Mouse (Mus musculus) CH12.LX (cell line): ENCODE data around the gene Pttg1ip. TPM values are rescaled to one million over a fixed set of nuclear protein-coding genes. Genes with fewer than 3 reads are reported as not detected.

Source experiments
- DNase-seq: peaks from one replicate; pipeline ENCODE4 v3.0.0-alpha.2; 2013; ENCODE audit errors: extremely low read depth
- H3K27ac ChIP-seq: 2 replicates; pipeline ENCODE4 v1.5.1; 2012; ENCODE audit warnings: low read depth, mild to moderate bottlenecking, control low read depth, moderate library complexity; ENCODE audit not compliant: insufficient read depth
- H3K27me3 ChIP-seq: replicated peaks from 2 replicates; pipeline ENCODE3; 2012; ENCODE audit warnings: inconsistent platforms
- H3K36me3 ChIP-seq, 2 experiments: replicated peaks in 1 of 2; 2 replicates each; pipeline versions ENCODE3 to v1.6.1; 2012; ENCODE audit warnings: inconsistent platforms in 1 of 2, low read length in 1 of 2, mild to moderate bottlenecking in 1 of 2, mixed read lengths in 1 of 2, moderate library complexity in 1 of 2; ENCODE audit not compliant: control insufficient read depth in 1 of 2, insufficient read depth in 1 of 2
- H3K4me1 ChIP-seq, 2 experiments: 2 replicates each; pipeline ENCODE4 v1.6.1; 2012; ENCODE audit warnings: inconsistent platforms in 1 of 2, moderate library complexity in 1 of 2; ENCODE audit not compliant: insufficient read depth in 2 of 2, control insufficient read depth in 1 of 2
- H3K4me2 ChIP-seq: 2 replicates; pipeline ENCODE4 v1.6.1; 2012; ENCODE audit warnings: low read depth, mild to moderate bottlenecking, control low read depth; ENCODE audit not compliant: poor library complexity, insufficient read depth, severe bottlenecking
- H3K4me3 ChIP-seq, 3 experiments: fragments of 150-350 bp in 1 of 3; sonication (generic) in 1 of 3; replicated peaks in 1 of 3; 2 replicates each; pipeline versions ENCODE3 to v1.5.1; 2011 to 2012; ENCODE audit warnings: low read depth in 2 of 3, low read length in 2 of 3, mild to moderate bottlenecking in 2 of 3, moderate library complexity in 2 of 3, control low read depth in 1 of 3, improper control_type of control experiment in 1 of 3, inconsistent platforms in 1 of 3, mixed read lengths in 1 of 3; ENCODE audit not compliant: poor library complexity in 1 of 3
- H3K79me2 ChIP-seq: replicated peaks from 2 replicates; pipeline ENCODE4 v1.6.1; 2012; ENCODE audit warnings: mild to moderate bottlenecking, moderate library complexity; ENCODE audit not compliant: control insufficient read depth, poor library complexity, insufficient read depth, severe bottlenecking; ENCODE audit errors: extremely low read depth
- H3K9ac ChIP-seq: 2 replicates; pipeline ENCODE4 v1.6.1; 2012; ENCODE audit warnings: low read depth, mild to moderate bottlenecking, control low read depth, moderate library complexity; ENCODE audit not compliant: insufficient read depth
- H3K9me3 ChIP-seq: replicated peaks from 2 replicates; pipeline ENCODE3; 2012; ENCODE audit warnings: low read length, inconsistent platforms, mixed read lengths
- BHLHE40 ChIP-seq: IDR thresholded peaks from 2 replicates; pipeline ENCODE4 v1.6.1; 2011; ENCODE audit warnings: mild to moderate bottlenecking, low read depth, low read length, improper control_type of control experiment
- E2F4 ChIP-seq: IDR thresholded peaks from 2 replicates; pipeline ENCODE4 v1.6.1; 2011; ENCODE audit warnings: low read depth, low read length, improper control_type of control experiment; ENCODE audit not compliant: insufficient replicate concordance
- ELF1 ChIP-seq: IDR thresholded peaks from 2 replicates; pipeline ENCODE4 v1.6.1; 2014; ENCODE audit warnings: low read depth, mild to moderate bottlenecking, inconsistent platforms, low read length, improper control_type of control experiment
- EP300 ChIP-seq: IDR thresholded peaks from 2 replicates; pipeline ENCODE4 v1.6.1; 2011; ENCODE audit warnings: low read length, improper control_type of control experiment
- ETS1 ChIP-seq: conservative IDR thresholded peaks from 2 replicates; pipeline ENCODE4 v1.6.1; 2012; ENCODE audit warnings: low read depth, mild to moderate bottlenecking, inconsistent platforms, low read length, improper control_type of control experiment, moderate library complexity
- JUN ChIP-seq: IDR thresholded peaks from 2 replicates; pipeline ENCODE4 v1.6.1; 2011; ENCODE audit warnings: low read depth, mild to moderate bottlenecking, low read length, improper control_type of control experiment, moderate library complexity; ENCODE audit not compliant: insufficient read depth
- KAT2A ChIP-seq: IDR thresholded peaks from 2 replicates; pipeline ENCODE4 v1.6.1; 2012; ENCODE audit warnings: low read length, improper control_type of control experiment, inconsistent platforms; ENCODE audit not compliant: insufficient replicate concordance
- MAFK ChIP-seq: IDR thresholded peaks from 2 replicates; pipeline ENCODE4 v1.6.1; 2011; ENCODE audit warnings: low read length, improper control_type of control experiment; ENCODE audit not compliant: insufficient replicate concordance
- MAX ChIP-seq: IDR thresholded peaks from 2 replicates; pipeline ENCODE4 v1.6.1; 2011; ENCODE audit warnings: low read length, improper control_type of control experiment
- MYC ChIP-seq: IDR thresholded peaks from 2 replicates; pipeline ENCODE4 v1.6.1; 2011; ENCODE audit warnings: low read depth, mild to moderate bottlenecking, improper control_type of control experiment, low read length
- NRF1 ChIP-seq: IDR thresholded peaks from 2 replicates; pipeline ENCODE4 v1.6.1; 2014; ENCODE audit warnings: low read depth, mild to moderate bottlenecking, inconsistent platforms, low read length, improper control_type of control experiment, moderate library complexity
- POLR2A ChIP-seq: IDR thresholded peaks from 2 replicates; pipeline ENCODE4 v1.6.1; 2011; ENCODE audit warnings: low read depth, mild to moderate bottlenecking, improper control_type of control experiment, low read length
- SMC3 ChIP-seq: IDR thresholded peaks from 2 replicates; pipeline ENCODE4 v1.6.1; 2011; ENCODE audit warnings: low read depth, low read length, improper control_type of control experiment
- TBP ChIP-seq: conservative IDR thresholded peaks from 2 replicates; pipeline ENCODE4 v1.6.1; 2011; ENCODE audit warnings: low read depth, low read length, improper control_type of control experiment
- UBTF ChIP-seq: IDR thresholded peaks from 2 replicates; pipeline ENCODE4 v1.6.1; 2012; ENCODE audit warnings: low read depth, mild to moderate bottlenecking, inconsistent platforms, low read length, improper control_type of control experiment, moderate library complexity
- ZC3H11A ChIP-seq: IDR thresholded peaks from 2 replicates; pipeline ENCODE4 v1.6.1; 2012; ENCODE audit warnings: low read depth, mild to moderate bottlenecking, inconsistent platforms, low read length, improper control_type of control experiment
- ZKSCAN1 ChIP-seq: IDR thresholded peaks from 2 replicates; pipeline ENCODE4 v1.6.1; 2012; ENCODE audit warnings: low read depth, inconsistent platforms, low read length, improper control_type of control experiment, borderline replicate concordance
- ZMIZ1 ChIP-seq: IDR thresholded peaks from 2 replicates; pipeline ENCODE4 v1.6.1; 2012; ENCODE audit warnings: low read depth, mild to moderate bottlenecking, inconsistent platforms, low read length, improper control_type of control experiment
- dilution Hi-C: fragments of 300-500 bp; cut with MboI; formaldehyde crosslinking; loops from 2 replicates; pipeline ENCODE4 v1.14.3; 2020; ENCODE audit warnings: low sequenced_read_pairs; ENCODE audit not compliant: extremely low pct_unique_long_range_greater_than_20kb, extremely low pct_ligation_motif_present
- in situ Hi-C: fragments of 300-500 bp; cut with MboI; formaldehyde crosslinking; loops from 3 replicates; pipeline ENCODE4 v1.14.3; 2019; ENCODE audit warnings: low sequenced_read_pairs, low pct_ligation_motif_present, low pct_unique_long_range_greater_than_20kb, mixed read lengths
- polyA plus RNA-seq: library from polyadenylated mRNA; unstranded; fragments of >175 nt; gene quantifications from 2 replicates; pipeline ENCODE4 v1.2.1, GENCODE M21; 2012; ENCODE audit warnings: low read depth; ENCODE audit not compliant: insufficient read length
- total RNA-seq, 2 experiments: library from RNA; depleted of rRNA; stranded (reverse); fragments of 300-350 nt in 1 of 2; fragments of >200 nt in 1 of 2; gene quantifications; 2 replicates each; pipeline ENCODE4 v1.2.3; 2012 to 2014

Gene Pttg1ip
- total and polyA plus RNA-seq, 3 experiments, result 18.9 to 25.3 (median 20.7) TPM

DNA sequence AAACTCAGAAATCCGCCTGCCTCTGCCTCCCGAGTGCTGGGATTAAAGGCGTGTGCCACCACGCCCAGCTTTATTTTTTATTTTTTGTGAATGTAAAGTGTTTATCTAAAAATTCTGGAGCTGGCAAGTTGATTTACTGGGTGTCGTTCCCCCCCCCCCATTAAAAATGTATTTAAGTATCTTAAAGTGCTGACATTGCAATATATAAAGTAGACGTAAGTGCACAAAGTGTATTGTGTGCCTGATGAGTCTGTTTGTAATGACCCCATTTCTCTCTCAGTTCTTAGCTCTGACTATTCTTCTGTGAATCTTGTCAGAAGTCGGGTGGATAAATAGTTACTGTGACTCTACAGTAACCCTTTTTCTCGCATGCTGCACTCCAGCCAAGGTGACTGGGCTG lies 34.1 kb downstream of the Pttg1ip start:
- peaks cover 0 to 1% of the 10 kb centered on the region in 2 experiments; a peak in 1 of 4 replicates for H3K4me1 ChIP-seq
- dilution Hi-C loops, result no loop called here
- H3K9ac ChIP-seq, result no peak overlapping the region
- H3K27ac ChIP-seq, result no peak overlapping the region
- H3K36me3 ChIP-seq, result peaks cover 42 to 83% of the 10 kb centered on the region in 2 experiments
- DNase-seq, result no peak
- no peaks in the 10 kb centered on the region for H3K79me2 ChIP-seq
- H3K9me3 ChIP-seq, result no peaks in the 10 kb centered on the region
- TF ChIP-seq MAFK (peak; percentile 85), BHLHE40 (no peak)
- in situ Hi-C loops, result no loop called here
- H3K4me3 ChIP-seq, result no peak overlapping the region
- H3K27me3 ChIP-seq, result no peaks in the 10 kb centered on the region
- H3K4me2 ChIP-seq, result no peak overlapping the region

DNA sequence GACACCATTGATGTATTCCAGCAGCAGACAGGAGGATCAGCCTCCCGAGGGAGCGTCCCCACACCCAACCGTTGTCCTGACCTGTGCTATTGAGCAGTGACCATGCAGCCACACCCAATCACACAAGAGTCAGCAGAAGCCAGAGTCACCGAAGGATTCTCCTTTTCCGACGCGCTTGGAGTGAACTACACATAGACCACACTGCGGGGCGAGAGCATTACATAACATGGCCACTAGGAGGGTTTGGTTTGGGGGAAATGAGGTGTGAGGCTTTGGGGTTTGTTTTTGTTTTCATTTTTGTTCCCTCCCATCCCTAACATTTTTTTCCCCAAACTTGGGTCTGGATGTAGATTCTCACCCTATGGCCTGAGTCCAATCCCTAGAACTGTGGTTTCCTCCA lies 34.6 kb downstream of the Pttg1ip start:
- no peak for DNase-seq
- dilution Hi-C loops, result no loop called here

DNA sequence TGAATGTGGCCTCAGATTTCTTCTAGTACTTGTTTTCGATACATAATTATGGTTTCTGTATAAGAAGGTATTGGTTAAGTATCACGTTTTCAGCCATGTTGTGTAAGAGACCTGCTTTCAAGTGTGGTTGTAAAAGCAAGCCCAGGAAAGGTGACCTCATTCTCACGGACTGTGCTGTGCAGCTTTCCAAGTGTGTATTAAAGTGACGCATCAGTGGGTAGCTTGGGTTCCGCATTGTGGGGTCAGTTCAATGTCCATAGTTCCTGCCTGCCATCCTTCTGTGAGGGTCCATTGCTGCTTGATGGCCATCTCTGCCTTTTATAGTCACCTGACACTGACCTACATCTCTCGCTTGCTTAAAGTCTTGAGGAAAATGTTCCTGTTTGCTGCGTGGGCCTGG lies 35.4 kb downstream of the Pttg1ip start:
- DNase-seq, result no peak
- in situ Hi-C loops, result no loop called here
- Histone ChIP-seq H3K27me3 (no peaks in the 10 kb centered on the region), H3K9ac (no peak overlapping the region), H3K79me2 (no peaks in the 10 kb centered on the region), H3K4me3 (no peak overlapping the region), H3K9me3 (no peaks in the 10 kb centered on the region), H3K27ac (no peak overlapping the region), H3K4me1 (peaks cover 0 to 7% of the 10 kb centered on the region in 2 experiments; a peak in 2 of 4 replicates), H3K4me2 (no peak overlapping the region), H3K36me3 (peaks cover 32 to 70% of the 10 kb centered on the region in 2 experiments)
- dilution Hi-C loops, result no loop called here
- TF ChIP-seq ZMIZ1, result no peak
- no peak for TF ChIP-seq E2F4
- TF ChIP-seq TBP, result no peak
- no peak for TF ChIP-seq POLR2A
- TF ChIP-seq UBTF, result no peak
- no peak for TF ChIP-seq ETS1
- no peak for TF ChIP-seq ELF1
- TF ChIP-seq ZC3H11A, result no peak
- TF ChIP-seq SMC3, result no peak
- no peak for TF ChIP-seq KAT2A

More for the DNA sequence above, 34.6 kb downstream of the Pttg1ip start:
- Histone ChIP-seq H3K27ac (no peak overlapping the region), H3K9me3 (no peaks in the 10 kb centered on the region), H3K27me3 (no peaks in the 10 kb centered on the region), H3K4me2 (no peak overlapping the region), H3K79me2 (no peaks in the 10 kb centered on the region), H3K36me3 (peaks cover 36 to 78% of the 10 kb centered on the region in 2 experiments), H3K4me1 (peaks cover 0 to 4% of the 10 kb centered on the region in 2 experiments; a peak in 2 of 4 replicates), H3K4me3 (no peak overlapping the region), H3K9ac (no peak overlapping the region)
- TF ChIP-seq MAX, result no peak
- TF ChIP-seq ZKSCAN1, result no peak
- no peak for TF ChIP-seq JUN
- no peak for TF ChIP-seq EP300
- no peak for TF ChIP-seq MYC
- no peak for TF ChIP-seq POLR2A
- no peak for TF ChIP-seq ZMIZ1
- no peak for TF ChIP-seq NRF1
- in situ Hi-C loops, result no loop called here
